Mouse (Mus musculus) gastrocnemius, adult 2 months (tissue): ENCODE measurements at regions not wholly inside any gene's neighbourhood (a gene's known extent, or its start where the extent isn't known, plus 50 kb on each side); places are given as distances from the start of the nearest gene placed in this dataset.
A peak's percentile ranks its signal among the peaks of the same experiment; 100 is the strongest.

Experiments
- DNase-seq: peaks from one replicate; pipeline ENCODE4 v3.0.0; 2022
- H3K27ac ChIP-seq: fragments of 200-600 bp; 2 replicates; pipeline ENCODE4 v1.8.1; 2022; ENCODE audit warnings: mild to moderate bottlenecking
- H3K4me3 ChIP-seq: fragments of 200-600 bp; 2 replicates; pipeline ENCODE4 v1.8.1; 2022; ENCODE audit warnings: mild to moderate bottlenecking, moderate library complexity
- CTCF ChIP-seq: fragments of 200-600 bp; IDR thresholded peaks from 2 replicates; pipeline ENCODE4 v1.8.1; 2022; ENCODE audit warnings: antibody characterized with exemption, mild to moderate bottlenecking, moderate library complexity
- intact Hi-C: fragments of 180-260 bp; cut with DNase I; formaldehyde crosslinking; loops from one replicate; pipeline ENCODE4 v1.15.1; 2025

DNA sequence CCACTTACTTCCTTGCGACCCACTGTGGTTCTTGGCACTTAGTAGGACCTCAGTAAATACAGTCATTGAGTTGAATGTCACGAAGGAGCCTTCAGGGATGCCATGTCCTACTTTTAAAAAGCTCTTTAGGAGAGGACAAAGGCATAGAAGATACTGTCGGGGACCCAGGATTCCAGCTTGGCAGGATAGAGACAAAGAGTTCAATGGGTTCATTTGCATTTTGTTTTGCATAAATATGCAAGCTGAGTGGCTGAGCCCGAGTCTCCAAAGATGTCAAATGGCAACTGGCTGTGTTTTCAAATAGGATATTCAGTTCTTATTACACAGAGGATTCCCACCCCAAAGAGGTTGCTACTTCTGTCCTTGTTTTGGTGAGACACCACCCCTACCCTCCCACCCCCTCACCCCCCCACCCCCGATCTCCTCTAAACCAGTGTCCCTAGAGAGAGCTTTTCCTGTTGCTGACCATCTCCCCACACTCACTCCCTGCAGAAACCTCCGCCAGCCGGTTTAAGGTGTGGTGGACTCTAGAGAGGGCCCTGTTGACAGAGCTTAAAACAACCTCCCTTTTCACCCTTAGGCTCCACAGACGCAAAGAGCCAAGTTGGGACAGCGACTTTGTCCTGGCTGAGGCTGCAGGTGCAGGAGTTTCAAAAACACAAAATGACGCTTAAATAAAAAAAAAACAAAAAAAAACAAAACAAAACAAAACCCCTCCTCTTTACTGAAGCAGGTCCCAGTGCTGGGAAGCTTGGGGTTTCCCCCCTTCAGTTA, 57.9 kb downstream of the Sox9 start:
- no peak overlapping the region for H3K27ac ChIP-seq
- no peak overlapping the region for H3K4me3 ChIP-seq
- no peak for TF ChIP-seq CTCF
- intact Hi-C loops = no loop called here
- DNase-seq = no peak

DNA sequence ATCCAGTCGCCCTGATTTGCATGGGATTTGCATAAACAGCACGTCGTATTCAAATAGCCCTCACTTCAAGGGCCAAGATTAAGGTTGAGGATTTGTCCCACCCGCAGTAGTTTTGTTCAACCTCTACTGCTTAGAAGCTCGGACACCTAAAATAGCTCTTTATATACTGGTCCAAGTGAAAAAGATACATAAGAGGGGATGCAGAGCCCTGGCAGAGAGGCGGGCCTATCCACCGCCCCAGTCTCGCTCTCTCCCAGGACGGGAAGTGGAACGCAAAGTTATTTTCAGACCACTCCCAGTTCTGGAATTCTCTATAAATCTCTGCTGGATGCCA, 58.4 kb downstream of the Sox9 start:
- no peak overlapping the region for H3K27ac ChIP-seq
- no peak for TF ChIP-seq CTCF
- intact Hi-C loops = no loop called here
- H3K4me3 ChIP-seq = no peak overlapping the region
- no peak for DNase-seq

DNA sequence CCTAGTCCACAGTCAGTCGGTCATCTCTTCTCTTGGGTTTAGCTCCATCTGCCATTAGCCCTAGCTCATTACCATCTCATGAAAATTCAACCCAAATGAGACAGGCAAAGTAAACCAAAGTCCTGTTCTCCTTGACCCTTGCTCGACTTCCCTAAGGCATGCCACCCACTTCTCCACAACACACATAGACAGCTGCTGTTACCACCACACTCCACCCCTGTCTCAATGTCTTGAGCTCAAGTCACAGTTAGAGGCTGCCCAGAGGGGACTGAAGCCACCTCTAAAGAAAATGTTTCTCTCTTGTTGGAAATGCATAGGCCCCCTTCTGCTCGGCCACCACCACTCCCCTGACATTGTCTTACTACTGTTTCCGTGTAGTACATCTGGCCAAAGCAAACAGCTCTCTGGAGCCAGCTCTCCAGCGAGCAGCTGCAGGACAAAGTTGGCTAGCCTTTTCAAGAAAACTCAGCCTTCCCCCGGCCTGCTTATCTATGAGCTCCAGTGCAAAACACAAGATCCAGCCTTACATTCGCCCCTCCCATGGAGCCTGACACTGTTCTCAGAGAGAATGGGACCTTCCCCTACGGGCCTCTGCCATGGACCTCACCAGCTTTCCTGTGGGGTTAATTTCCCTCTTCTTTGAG, 62.4 kb downstream of the Sox9 start:
- TF ChIP-seq CTCF = no peak
- DNase-seq = no peak
- no peak overlapping the region for H3K27ac ChIP-seq
- no peak overlapping the region for H3K4me3 ChIP-seq
- intact Hi-C loops = no loop called here

DNA sequence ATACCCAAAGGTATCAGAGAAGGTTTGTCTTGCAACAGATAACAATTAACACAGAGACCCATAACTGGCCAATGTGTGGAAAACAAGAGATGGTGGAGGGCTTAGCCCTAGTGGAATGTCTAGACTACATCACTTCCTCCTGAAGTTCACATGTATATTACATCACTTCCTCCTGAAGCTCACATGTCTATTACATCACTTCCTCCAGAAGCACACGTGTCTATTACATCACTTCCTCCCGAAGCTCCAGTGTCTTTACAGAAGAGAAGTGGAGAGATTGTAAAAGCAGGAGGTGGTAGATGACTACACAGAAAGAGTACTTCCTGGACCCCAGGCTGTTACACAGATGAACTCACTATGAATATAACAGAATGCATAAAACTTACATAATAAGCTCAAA, 65.1 kb downstream of the Sox9 start:
- no peak for TF ChIP-seq CTCF
- no peak overlapping the region for H3K27ac ChIP-seq
- no peak for DNase-seq
- intact Hi-C loops = no loop called here
- no peak overlapping the region for H3K4me3 ChIP-seq

DNA sequence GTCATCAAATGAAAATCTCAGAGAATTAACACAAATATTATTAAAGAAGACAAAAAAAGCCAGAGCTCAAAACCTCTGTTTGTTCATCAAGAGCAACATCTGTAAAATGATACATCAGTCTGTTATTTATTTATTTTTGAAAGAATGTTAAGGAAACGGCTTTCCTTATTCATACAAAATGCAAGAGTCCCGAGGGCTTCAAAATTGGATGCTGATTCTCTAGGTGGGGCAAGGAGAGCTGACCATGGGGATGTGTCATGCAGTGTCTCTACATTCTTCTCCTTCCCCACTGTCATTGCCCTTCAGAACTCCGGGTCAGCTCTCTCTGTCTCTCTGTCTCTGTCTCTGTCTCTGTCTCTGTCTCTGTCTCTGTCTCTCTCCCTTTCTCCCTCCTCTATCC, 65.8 kb downstream of the Sox9 start:
- DNase-seq = no peak
- intact Hi-C loops = no loop called here
- no peak overlapping the region for H3K27ac ChIP-seq
- no peak for TF ChIP-seq CTCF
- no peak overlapping the region for H3K4me3 ChIP-seq

DNA sequence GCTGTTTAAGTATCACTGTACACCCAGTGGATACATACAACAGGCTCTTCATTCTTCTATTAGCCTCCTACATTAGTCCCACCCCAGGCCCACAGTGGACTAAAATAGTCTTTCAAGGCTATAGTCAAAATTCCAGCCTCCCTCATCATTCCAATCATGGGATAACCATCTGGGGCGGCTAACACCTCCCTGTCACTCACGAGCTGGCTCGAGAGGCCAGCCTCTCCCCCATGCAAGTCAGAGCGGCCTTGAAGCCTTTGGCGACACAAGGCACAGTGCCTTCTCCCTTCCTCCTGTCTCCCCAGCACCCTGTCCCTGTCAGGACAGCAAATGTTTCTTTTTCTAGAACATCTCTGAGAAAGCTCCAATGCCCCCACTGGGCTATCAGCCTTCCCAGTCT, 68.0 kb downstream of the Sox9 start:
- H3K27ac ChIP-seq = no peak overlapping the region
- TF ChIP-seq CTCF = no peak
- intact Hi-C loops = no loop called here
- H3K4me3 ChIP-seq = no peak overlapping the region
- DNase-seq = no peak

DNA sequence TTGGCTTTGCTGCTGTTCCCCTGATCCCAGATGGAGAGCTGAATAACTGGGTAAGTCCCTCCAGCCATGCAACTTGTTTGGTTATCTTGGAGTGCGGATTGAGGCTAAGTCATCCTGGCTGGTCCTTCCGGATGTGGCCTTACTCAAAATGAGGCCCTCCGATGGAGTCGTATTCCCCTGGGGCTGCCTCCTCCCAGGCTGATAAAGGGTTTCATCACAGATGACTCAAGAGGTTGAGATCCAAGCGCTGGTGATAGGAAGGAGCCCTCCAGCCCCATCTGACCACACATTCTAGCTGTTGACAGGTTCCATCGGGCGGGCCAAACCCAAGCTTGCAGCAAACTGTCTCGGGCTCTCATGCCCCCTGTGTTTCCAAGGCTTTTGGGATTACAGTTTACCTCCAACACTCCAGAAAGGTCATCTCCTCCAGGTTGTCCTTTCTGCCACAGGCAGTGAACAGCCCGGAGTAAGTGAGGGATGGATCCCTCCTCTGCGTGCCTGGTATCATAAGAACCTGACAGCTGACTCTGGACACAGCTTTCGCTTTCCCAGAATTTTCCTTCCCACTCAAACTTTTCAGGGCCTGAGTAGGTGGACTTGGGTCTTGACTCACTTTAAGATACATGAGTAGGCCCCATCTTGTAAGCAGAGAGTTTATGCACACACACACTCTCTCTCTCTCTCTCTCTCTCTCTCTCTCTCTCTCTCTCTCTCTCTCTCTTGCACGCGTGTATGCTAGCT, 68.7 kb downstream of the Sox9 start:
- intact Hi-C loops = no loop called here
- DNase-seq = peak; percentile 27
- Histone ChIP-seq H3K27ac (no peak overlapping the region), H3K4me3 (no peak overlapping the region)
- TF ChIP-seq CTCF = no peak

DNA sequence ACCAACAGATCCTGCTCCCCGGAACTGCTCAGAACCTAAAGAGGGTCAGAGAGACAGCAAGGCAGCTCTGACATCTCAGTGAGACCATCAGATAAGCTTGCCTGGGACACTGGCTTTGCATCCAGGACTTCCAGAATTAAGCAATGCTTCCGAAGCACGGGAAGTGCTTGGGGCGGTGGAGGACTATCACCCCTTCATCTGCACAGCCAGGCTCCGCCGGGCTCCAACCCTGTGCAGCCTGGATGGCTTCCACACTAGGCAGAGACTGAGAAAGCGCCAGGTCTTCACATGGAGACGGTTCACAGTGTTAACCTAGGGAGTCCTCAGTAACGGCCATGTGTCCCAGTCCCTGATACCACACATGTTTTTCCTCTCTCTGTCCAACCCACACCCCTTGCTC, 69.3 kb downstream of the Sox9 start:
- intact Hi-C loops = no loop called here
- no peak overlapping the region for H3K27ac ChIP-seq
- no peak for DNase-seq
- H3K4me3 ChIP-seq = no peak overlapping the region
- TF ChIP-seq CTCF = no peak

DNA sequence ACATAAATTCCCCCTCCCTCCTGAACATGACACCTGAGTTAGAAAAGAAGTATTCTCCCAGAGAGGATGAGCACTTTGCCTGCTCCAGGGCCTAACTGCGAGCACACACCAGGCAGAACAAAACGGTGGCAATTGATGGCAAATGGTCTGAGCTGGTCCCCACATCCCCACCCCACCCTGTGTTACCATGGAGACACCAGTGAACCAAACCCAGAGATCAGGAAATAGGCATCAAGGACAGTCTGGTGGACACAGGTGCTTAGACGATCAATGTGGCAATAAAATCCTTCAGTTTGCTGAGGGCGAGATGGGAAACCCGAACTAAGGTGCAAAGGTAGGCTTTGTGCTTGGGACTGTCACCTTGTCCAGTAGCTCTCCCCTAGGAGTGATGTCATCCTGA, 74.0 kb downstream of the Sox9 start:
- no peak overlapping the region for H3K27ac ChIP-seq
- DNase-seq = no peak
- intact Hi-C loops = no loop called here
- TF ChIP-seq CTCF = no peak
- H3K4me3 ChIP-seq = no peak overlapping the region

DNA sequence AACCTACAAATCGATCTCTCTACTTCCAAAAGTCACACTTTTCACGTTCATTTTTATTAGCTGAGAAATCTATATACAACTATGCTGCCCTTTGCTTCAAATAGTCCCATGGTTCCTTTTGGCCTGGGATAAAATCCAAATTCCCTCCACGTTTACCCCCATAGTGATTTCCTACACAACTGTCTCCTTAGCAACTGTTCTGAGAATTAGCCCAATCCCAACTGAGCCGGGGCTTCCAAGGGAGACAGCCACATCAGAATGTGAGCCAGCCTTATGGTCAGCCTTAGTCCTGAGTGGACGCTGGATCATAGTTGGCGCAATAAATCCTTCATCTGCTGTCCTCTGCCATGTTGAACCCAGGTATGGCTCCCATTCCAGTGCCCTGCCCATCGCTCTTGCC, 77.3 kb downstream of the Sox9 start:
- no peak overlapping the region for H3K27ac ChIP-seq
- no peak for TF ChIP-seq CTCF
- no peak for DNase-seq
- intact Hi-C loops = no loop called here
- no peak overlapping the region for H3K4me3 ChIP-seq

DNA sequence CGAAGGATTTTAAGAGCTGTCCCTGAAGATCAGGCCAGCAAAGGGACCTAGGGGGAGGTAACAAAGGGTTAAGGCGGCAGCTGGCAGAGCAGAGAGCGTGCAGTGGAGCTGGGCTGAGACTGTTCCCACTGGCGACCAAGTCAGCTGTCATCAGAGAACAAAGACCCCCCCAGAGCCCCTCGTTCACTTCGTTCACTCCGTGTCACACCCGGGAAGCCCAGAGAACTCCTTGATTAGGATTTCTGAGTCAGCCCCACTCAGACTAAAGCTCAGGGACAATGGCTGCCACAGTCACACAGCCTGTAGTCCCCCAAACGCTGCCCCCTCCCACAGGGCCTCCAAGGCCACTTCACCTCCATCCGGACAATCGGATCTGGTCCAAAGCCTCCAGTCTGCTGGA, 78.8 kb downstream of the Sox9 start:
- no peak overlapping the region for H3K27ac ChIP-seq
- no peak for TF ChIP-seq CTCF
- intact Hi-C loops = no loop called here
- DNase-seq = no peak
- H3K4me3 ChIP-seq = no peak overlapping the region

DNA sequence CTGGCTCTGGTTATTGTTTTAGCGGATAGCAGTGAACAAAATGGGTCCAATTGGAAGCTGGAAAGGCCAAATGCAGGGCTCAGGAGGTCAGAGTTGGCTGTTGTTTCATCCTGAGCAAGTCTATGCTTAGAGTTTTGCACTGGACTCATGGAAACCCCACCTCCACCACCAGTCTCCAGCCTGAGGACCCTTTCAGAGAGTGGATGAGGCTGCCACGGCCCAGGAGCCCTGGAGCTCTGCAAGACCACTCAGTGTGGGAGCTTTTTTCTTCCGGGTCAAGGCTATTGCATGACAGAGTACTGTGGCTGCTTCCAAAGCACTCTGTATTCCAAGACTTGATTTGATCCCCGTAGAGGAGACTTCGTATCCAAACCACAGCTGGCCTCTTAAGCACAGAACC, 79.2 kb downstream of the Sox9 start:
- DNase-seq = no peak
- Histone ChIP-seq H3K27ac (no peak overlapping the region), H3K4me3 (no peak overlapping the region)
- intact Hi-C loops = no loop called here
- TF ChIP-seq CTCF = no peak

DNA sequence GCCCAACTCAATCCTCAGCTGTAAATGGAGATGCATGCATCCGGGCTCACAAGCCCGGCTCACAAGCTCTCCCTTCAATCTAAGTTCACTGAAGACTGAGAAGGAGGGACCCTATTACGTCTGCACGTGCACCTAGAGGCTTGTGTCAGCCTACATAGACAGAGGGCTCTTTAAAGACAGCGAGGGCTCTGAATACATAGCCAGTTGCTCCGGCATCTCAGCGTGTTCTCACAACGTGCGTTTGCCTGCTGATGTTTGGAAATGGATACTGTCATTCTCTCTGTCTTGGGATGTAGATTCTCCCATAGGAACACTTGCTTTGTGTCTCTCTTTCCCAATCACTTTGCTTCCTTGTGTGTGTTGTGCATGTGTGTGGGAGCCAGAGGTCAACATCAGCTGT, 83.8 kb downstream of the Sox9 start:
- DNase-seq = no peak
- H3K27ac ChIP-seq = no peak overlapping the region
- no peak overlapping the region for H3K4me3 ChIP-seq
- no peak for TF ChIP-seq CTCF
- intact Hi-C loops = no loop called here
